Mouse (Mus musculus): Measurements from ENCODE around the gene Sox15.

Gene Sox15

GRCm38 (mm10) chr11:69672211-69672706 is 17.1 kb downstream of the Sox15 start, which contains the start of gene Eif4a1:
Eif4a1 (minus strand) TSS chr11:69672423.
- CTCF ChIA-PET = interaction anchor here (0.7 kb wide), 1 partner anchor 79 kb away, joined by 3 read pairs; no protein-coding TSS in a partner anchor

- CTCF ChIA-PET = no interaction called here
These were observed 24.0 kb downstream of the Sox15 start for GRCm38 (mm10) chr11:69679144-69679543.

- CTCF ChIA-PET = interaction anchor here (0.5 to 0.7 kb wide), 4 partner anchors 14 to 161 kb away, joined by 3 to 20 read pairs (median 4); no protein-coding TSS in a partner anchor
These were observed 25.2 kb downstream of the Sox15 start for GRCm38 (mm10) chr11:69680136-69680855.

GRCm38 (mm10) chr11:69681314-69682208 is 26.4 kb downstream of the Sox15 start, which contains the start of gene Senp3:
Senp3 (minus strand) TSS chr11:69682084.
- CTCF ChIA-PET = interaction anchor here (0.7 to 1.0 kb wide), 2 partner anchors 94 to 115 kb away, joined by 3 to 4 read pairs; no protein-coding TSS in a partner anchor

GRCm38 (mm10) chr11:69682209-69682839 is 27.2 kb downstream of the Sox15 start:
- CTCF ChIA-PET = interaction anchor here (0.5 to 1.0 kb wide), 3 partner anchors 41 to 114 kb away, joined by 3 to 6 read pairs (median 3); no protein-coding TSS in a partner anchor

GRCm38 (mm10) chr11:69682840-69683533 is 27.9 kb downstream of the Sox15 start:
- CTCF ChIA-PET = interaction anchor here (0.5 to 1.1 kb wide), 3 partner anchors 41 to 154 kb away, joined by 3 to 6 read pairs (median 3); no protein-coding TSS in a partner anchor

GRCm38 (mm10) chr11:69683576-69683975 is 28.5 kb downstream of the Sox15 start:
- CTCF ChIA-PET = interaction anchor here (1.0 to 1.1 kb wide), 2 partner anchors 51 to 153 kb away, joined by 3 read pairs; no protein-coding TSS in a partner anchor

- CTCF ChIA-PET = no interaction called here
These were observed 29.1 kb downstream of the Sox15 start for GRCm38 (mm10) chr11:69684128-69684745.

- CTCF ChIA-PET = no interaction called here
These were observed 29.8 kb downstream of the Sox15 start for GRCm38 (mm10) chr11:69684936-69685335.

- CTCF ChIA-PET = interaction anchor here (0.5 kb wide), 1 partner anchor 27 kb away, joined by 3 read pairs; no protein-coding TSS in a partner anchor
These were observed 30.5 kb downstream of the Sox15 start, which contains the start of gene Tnfsf13 for GRCm38 (mm10) chr11:69685526-69686148. Tnfsf13 (minus strand) TSS chr11:69685784.

- CTCF ChIA-PET = interaction anchor here (0.5 kb wide), 1 partner anchor 70 kb away, joined by 3 read pairs; no protein-coding TSS in a partner anchor
These were observed 31.3 kb downstream of the Sox15 start for GRCm38 (mm10) chr11:69686377-69686776.

GRCm38 (mm10) chr11:69687061-69687460 is 31.9 kb downstream of the Sox15 start:
- CTCF ChIA-PET = no interaction called here

- CTCF ChIA-PET = no interaction called here
These were observed 34.8 kb downstream of the Sox15 start for GRCm38 (mm10) chr11:69689891-69690290.

- CTCF ChIA-PET = interaction anchor here (0.6 kb wide), 1 partner anchor 320 kb away, joined by 3 read pairs; no protein-coding TSS in a partner anchor
These were observed 37.2 kb downstream of the Sox15 start for GRCm38 (mm10) chr11:69692196-69692811.

- CTCF ChIA-PET = no interaction called here
These were observed 37.7 kb downstream of the Sox15 start for GRCm38 (mm10) chr11:69692863-69693262.

GRCm38 (mm10) chr11:69693421-69693965 is 38.4 kb downstream of the Sox15 start:
- CTCF ChIA-PET = no interaction called here

GRCm38 (mm10) chr11:69695046-69695360 is 39.9 kb downstream of the Sox15 start:
- CTCF ChIA-PET = no interaction called here

- CTCF ChIA-PET = no interaction called here
These were observed 40.5 kb downstream of the Sox15 start, which contains the start of the genes Tnfsf12 and Tnfsfm13 for GRCm38 (mm10) chr11:69695361-69696181. Tnfsf12 (minus strand) TSS chr11:69695849. Tnfsfm13 (minus strand) TSS chr11:69696098.
